Mouse (Mus musculus) olfactory bulb, adult 2 months (tissue): ENCODE measurements around the gene Bace2.

Experiments
- CTCF ChIP-seq: fragments of 200-500 bp; IDR thresholded peaks from 2 replicates; pipeline ENCODE4 v1.5.1; 2012; ENCODE audit warnings: low read depth, mild to moderate bottlenecking, low read length, moderate library complexity; ENCODE audit not compliant: insufficient read depth
- POLR2A ChIP-seq: fragments of 200-500 bp; IDR thresholded peaks from 2 replicates; pipeline ENCODE4 v1.6.1; 2012; ENCODE audit warnings: mild to moderate bottlenecking, low read depth, low read length, moderate library complexity; ENCODE audit not compliant: insufficient read depth

GRCm38 (mm10) chr16:97354632-97355031 is 1.9 kb upstream of the Bace2 start:
- TF ChIP-seq POLR2A (no peak), CTCF (no peak)
